20 mouse cellular contexts compared by ENCODE assay signal in the genomic region with DNA sequence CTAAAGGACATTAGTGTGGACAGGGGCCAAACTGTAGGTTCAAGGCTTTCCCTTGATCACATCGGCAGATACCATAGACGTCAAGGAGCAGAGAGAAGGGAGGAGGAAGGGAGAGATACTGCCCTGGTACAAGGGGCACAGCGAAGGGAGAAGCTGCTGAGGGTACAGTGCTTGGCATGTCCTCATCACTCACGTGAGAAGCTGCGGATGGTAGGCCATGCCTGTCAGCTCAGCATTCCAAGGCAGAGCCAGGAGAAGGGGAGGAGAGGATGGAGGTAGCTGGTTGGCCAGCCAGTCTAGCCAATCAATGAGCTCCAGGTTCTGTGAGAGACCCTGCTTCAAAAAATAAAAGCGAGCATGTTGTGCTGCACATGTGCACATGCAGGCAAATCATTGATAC. TPM values are rescaled to one million over a fixed set of nuclear protein-coding genes. Genes with fewer than 3 reads are reported as not detected.
"Had no signal": no experiment of that assay in that cellular context is flagged by ENCODE, and none has a peak within 500 bp of the region (broad histone marks: within the 10 kb centered on the region; RNA-seq: fewer than 3 reads in every experiment).

No protein-coding gene starts in this region.

- ATAC-seq: liver, postnatal 0 days; lung, postnatal 0 days; midbrain, embryonic 13.5 days; midbrain, embryonic 15.5 days had no signal

- H3K9ac ChIP-seq: liver, postnatal 0 days; lung, embryonic 15.5 days; midbrain, embryonic 13.5 days; midbrain, embryonic 15.5 days; neural tube, embryonic 12.5 days had no signal

- H3K9me3 ChIP-seq: lung, embryonic 15.5 days; midbrain, embryonic 13.5 days; midbrain, embryonic 15.5 days had no signal

- DNase-seq: liver, postnatal 0 days; lung, adult 2 months; lung, postnatal 14 days; lung, postnatal 36 days; retina, postnatal 1 day; right cerebral cortex, adult 18-20 months; right cerebral cortex, postnatal 25 days; right cerebral cortex, postnatal 4 days; spleen, adult 18-20 months; thymus, adult 18-20 months; thymus, postnatal 14 days; thymus, postnatal 36 days had no signal

- H3K27me3 ChIP-seq: lung, embryonic 15.5 days; midbrain, embryonic 13.5 days; midbrain, embryonic 15.5 days; neural tube, embryonic 12.5 days had no signal

- H3K4me3 ChIP-seq: lung, embryonic 15.5 days; midbrain, embryonic 13.5 days; midbrain, embryonic 15.5 days; neural tube, embryonic 12.5 days had no signal

- H3K4me2 ChIP-seq: lung, embryonic 15.5 days; midbrain, embryonic 11.5 days; midbrain, embryonic 13.5 days; midbrain, embryonic 15.5 days; neural tube, embryonic 12.5 days had no signal

- H3K27ac ChIP-seq: lung, embryonic 15.5 days; macrophage; midbrain, embryonic 13.5 days; midbrain, embryonic 15.5 days; neural tube, embryonic 12.5 days had no signal

RNA-seq across cellular contexts. Expression of a gene that starts 11.0 kb away (rescaled TPM):
- total RNA-seq: neutrophil, adult 5-6 weeks had no signal
